Mouse (Mus musculus) heart, embryonic 11.5 days (tissue): ENCODE data around the gene Theg. TPM values are rescaled to one million over a fixed set of nuclear protein-coding genes. Genes with fewer than 3 reads are reported as not detected.
A peak's percentile ranks its signal among the peaks of the same experiment; 100 is the strongest.

Experiments
- ATAC-seq: fragments of 200-750 bp; cut with Nextera tagmentation; replicated peaks from 2 replicates; pipeline ENCODE4 v1.8.0; 2017; ENCODE audit warnings: moderate library complexity; ENCODE audit not compliant: insufficient number of reproducible peaks, low FRiP score, low TSS enrichment
- H3K27ac ChIP-seq: fragments of 300-500 bp; sonication (generic); 2 replicates; pipeline ENCODE4 v1.5.1; 2014; ENCODE audit warnings: mild to moderate bottlenecking, low read depth, low read length
- H3K27me3 ChIP-seq: fragments of 300-500 bp; sonication (generic); 2 replicates; pipeline ENCODE4 v1.6.1; 2014; ENCODE audit warnings: mild to moderate bottlenecking, low read length, mixed read lengths; ENCODE audit not compliant: control insufficient read depth, insufficient read depth
- H3K36me3 ChIP-seq: fragments of 300-500 bp; sonication (generic); 2 replicates; pipeline ENCODE4 v1.6.1; 2014; ENCODE audit warnings: mild to moderate bottlenecking, low read length, moderate library complexity, mixed read lengths; ENCODE audit not compliant: control insufficient read depth, insufficient read depth
- H3K4me1 ChIP-seq: fragments of 300-500 bp; sonication (generic); 2 replicates; pipeline ENCODE4 v1.6.1; 2014; ENCODE audit warnings: low read length; ENCODE audit not compliant: control insufficient read depth, insufficient read depth
- H3K4me2 ChIP-seq: fragments of 300-500 bp; sonication (generic); 2 replicates; pipeline ENCODE4 v1.6.1; 2014; ENCODE audit warnings: mild to moderate bottlenecking, moderate library complexity
- H3K4me3 ChIP-seq: fragments of 300-500 bp; sonication (generic); 2 replicates; pipeline ENCODE4 v1.5.1; 2014; ENCODE audit warnings: low read depth, low read length
- H3K9ac ChIP-seq: fragments of 300-500 bp; sonication (generic); 2 replicates; pipeline ENCODE4 v1.6.1; 2014; ENCODE audit warnings: mild to moderate bottlenecking, low read depth, low read length, moderate library complexity
- H3K9me3 ChIP-seq: fragments of 300-500 bp; sonication (generic); replicated peaks from 2 replicates; pipeline ENCODE4 v1.6.1; 2016; ENCODE audit warnings: low read length; ENCODE audit not compliant: control insufficient read depth
- WGBS: fragments of 180-500 bp; shearing (Covaris S2); extraction: QIAGEN DNeasy Blood & Tissue Kit; methylation state at CpG from one replicate; pipeline ENCODE4 v1.1.7; 2014; ENCODE audit not compliant: insufficient replicate concordance; 5-methylcytosine and 5-hydroxymethylcytosine counted together
- polyA plus RNA-seq: library from polyadenylated mRNA; unstranded; fragments of >200 nt; fragmentation: Nextera tagmentation; extraction: Ambion mirVana; gene quantifications from 2 replicates; pipeline ENCODE4 v1.2.1, GENCODE M21; 2014

Gene Theg
- polyA plus RNA-seq, 1 experiment from 2014 or later = not detected

- no peaks in the 10 kb centered on the region for H3K27me3 ChIP-seq
- 84% methylated on average over 2 of the region's 2 CpGs for WGBS
- no peak overlapping the region for H3K4me3 ChIP-seq
- H3K36me3 ChIP-seq = no peaks in the 10 kb centered on the region
- ATAC-seq = no peak
- H3K9ac ChIP-seq = no peak overlapping the region
- no peaks in the 10 kb centered on the region for H3K4me1 ChIP-seq
- H3K4me2 ChIP-seq = no peak overlapping the region
- no peak overlapping the region for H3K27ac ChIP-seq
- no peaks in the 10 kb centered on the region for H3K9me3 ChIP-seq
Observed at GRCm38 (mm10) chr10:79559716-79560115, 27.4 kb downstream of the Theg start.

- no peak for ATAC-seq
- no peaks in the 10 kb centered on the region for H3K27me3 ChIP-seq
- peaks cover 10% of the 10 kb centered on the region for H3K4me1 ChIP-seq
- no peak overlapping the region for H3K27ac ChIP-seq
- no peak overlapping the region for H3K4me2 ChIP-seq
- no peaks in the 10 kb centered on the region for H3K36me3 ChIP-seq
- 86% methylated on average over 5 of the region's 5 CpGs for WGBS
- no peaks in the 10 kb centered on the region for H3K9me3 ChIP-seq
- H3K4me3 ChIP-seq = no peak overlapping the region
- no peak overlapping the region for H3K9ac ChIP-seq
Observed at GRCm38 (mm10) chr10:79557496-79557895, 29.6 kb downstream of the Theg start.

GRCm38 (mm10) chr10:79556951-79557350, 30.2 kb downstream of the Theg start:
- ATAC-seq = no peak
- Histone ChIP-seq H3K9ac (no peak overlapping the region), H3K4me3 (no peak overlapping the region), H3K27me3 (no peaks in the 10 kb centered on the region), H3K27ac (no peak overlapping the region), H3K4me2 (no peak overlapping the region), H3K9me3 (no peaks in the 10 kb centered on the region), H3K36me3 (no peaks in the 10 kb centered on the region), H3K4me1 (peaks cover 12% of the 10 kb centered on the region)
- WGBS = 83% methylated on average over 5 of the region's 5 CpGs

GRCm38 (mm10) chr10:79555238-79555724, 31.9 kb downstream of the Theg start:
- Histone ChIP-seq H3K36me3 (no peaks in the 10 kb centered on the region), H3K4me2 (peak overlapping the region; percentile 77), H3K9me3 (no peaks in the 10 kb centered on the region), H3K4me3 (peak overlapping the region; percentile 91), H3K27ac (no peak overlapping the region), H3K27me3 (no peaks in the 10 kb centered on the region), H3K9ac (peak overlapping the region; percentile 96), H3K4me1 (peaks cover 12% of the 10 kb centered on the region)
- WGBS = 29% methylated on average over 7 of the region's 7 CpGs
- ATAC-seq = peak; percentile 8; the same call in 1 of the 2 replicates

- H3K27me3 ChIP-seq = no peaks in the 10 kb centered on the region
- H3K27ac ChIP-seq = peak within 1 kb of the TSS; percentile 59
- under 1% methylated on average over 77 of the region's 108 CpGs for WGBS
- no peaks in the 10 kb centered on the region for H3K9me3 ChIP-seq
- H3K4me3 ChIP-seq = peak within 1 kb of the TSS; percentile 91
- peaks cover 12% of the 10 kb centered on the region for H3K4me1 ChIP-seq
- peak within 1 kb of the TSS; percentile 77 for H3K4me2 ChIP-seq
- H3K9ac ChIP-seq = peak within 1 kb of the TSS; percentile 96
- peaks cover 6% of the 10 kb centered on the region for H3K36me3 ChIP-seq
- ATAC-seq = peak; percentile 76
Observed at GRCm38 (mm10) chr10:79554330-79555237, 32.5 kb downstream of the Theg start, which contains the start of gene Mier2. TSS of gene Mier2 (minus strand) at chr10:79555199.

GRCm38 (mm10) chr10:79553691-79554090, 33.4 kb downstream of the Theg start:
- no peak for ATAC-seq
- H3K4me3 ChIP-seq = peak overlapping the region; percentile 91
- peaks cover 12% of the 10 kb centered on the region for H3K4me1 ChIP-seq
- H3K4me2 ChIP-seq = peak overlapping the region; percentile 77
- no peaks in the 10 kb centered on the region for H3K27me3 ChIP-seq
- H3K9ac ChIP-seq = peak overlapping the region; percentile 96
- no peaks in the 10 kb centered on the region for H3K9me3 ChIP-seq
- H3K36me3 ChIP-seq = peaks cover 13% of the 10 kb centered on the region
- H3K27ac ChIP-seq = no peak overlapping the region
- 38% methylated on average over 10 of the region's 10 CpGs for WGBS

GRCm38 (mm10) chr10:79553176-79553575, 34.0 kb downstream of the Theg start:
- no peak overlapping the region for H3K4me3 ChIP-seq
- H3K27ac ChIP-seq = no peak overlapping the region
- no peaks in the 10 kb centered on the region for H3K27me3 ChIP-seq
- H3K4me2 ChIP-seq = peak overlapping the region; percentile 77; the same call in 1 of the 2 replicates
- H3K9ac ChIP-seq = no peak overlapping the region
- no peak for ATAC-seq
- peaks cover 12% of the 10 kb centered on the region for H3K4me1 ChIP-seq
- WGBS = 89% methylated on average over 6 of the region's 6 CpGs
- peaks cover 18% of the 10 kb centered on the region for H3K36me3 ChIP-seq
- H3K9me3 ChIP-seq = no peaks in the 10 kb centered on the region

- Histone ChIP-seq H3K4me2 (no peak overlapping the region), H3K9ac (no peak overlapping the region), H3K27ac (no peak overlapping the region), H3K36me3 (peaks cover 24% of the 10 kb centered on the region), H3K9me3 (no peaks in the 10 kb centered on the region), H3K4me3 (no peak overlapping the region), H3K27me3 (no peaks in the 10 kb centered on the region), H3K4me1 (peaks cover 12% of the 10 kb centered on the region)
- no peak for ATAC-seq
- WGBS = 82% methylated on average over 8 of the region's 8 CpGs
Observed at GRCm38 (mm10) chr10:79552531-79552930, 34.6 kb downstream of the Theg start.
